Mouse (Mus musculus) ovary, postnatal 36 days (tissue): ENCODE data around the gene Uqcc2.

Experiments used
- DNase-seq: peaks from one replicate; pipeline ENCODE4 v3.0.0; 2022; ENCODE audit warnings: low spot score, mixed read lengths

Uqcc2 gene

GRCm38 (mm10) chr17:27133551-27134141 lies at the start of gene Uqcc2:
Gene Uqcc2, minus strand, starts transcription at chr17:27133916.
- DNase-seq, result peak; percentile 98

- DNase-seq, result no peak
Observed at GRCm38 (mm10) chr17:27182401-27182800, 48.7 kb upstream of the Uqcc2 start.

- DNase-seq, result peak; percentile 31
Observed at GRCm38 (mm10) chr17:27181666-27182065, 48.0 kb upstream of the Uqcc2 start.

GRCm38 (mm10) chr17:27179681-27180280 lies 46.1 kb upstream of the Uqcc2 start:
- DNase-seq, result no peak

- no peak for DNase-seq
Observed at GRCm38 (mm10) chr17:27178427-27179177, 44.9 kb upstream of the Uqcc2 start.

GRCm38 (mm10) chr17:27178019-27178418 lies 44.3 kb upstream of the Uqcc2 start:
- no peak for DNase-seq

- no peak for DNase-seq
Observed at GRCm38 (mm10) chr17:27176754-27177153, 43.0 kb upstream of the Uqcc2 start.

GRCm38 (mm10) chr17:27176287-27176686 lies 42.6 kb upstream of the Uqcc2 start:
- DNase-seq, result no peak

- no peak for DNase-seq
Observed at GRCm38 (mm10) chr17:27175196-27175874, 41.6 kb upstream of the Uqcc2 start.

GRCm38 (mm10) chr17:27173715-27174114 lies 40.0 kb upstream of the Uqcc2 start:
- no peak for DNase-seq

GRCm38 (mm10) chr17:27172459-27172858 lies 38.7 kb upstream of the Uqcc2 start:
- DNase-seq, result no peak

- DNase-seq, result no peak
Observed at GRCm38 (mm10) chr17:27171121-27171520, 37.4 kb upstream of the Uqcc2 start.

GRCm38 (mm10) chr17:27169952-27170695 lies 36.4 kb upstream of the Uqcc2 start:
- no peak for DNase-seq

- DNase-seq, result no peak
Observed at GRCm38 (mm10) chr17:27168569-27168968, 34.9 kb upstream of the Uqcc2 start.

- DNase-seq, result no peak
Observed at GRCm38 (mm10) chr17:27167545-27167944, 33.8 kb upstream of the Uqcc2 start, which contains the start of gene Ip6k3. Gene Ip6k3, minus strand, starts transcription at chr17:27167795.

- DNase-seq, result no peak
Observed at GRCm38 (mm10) chr17:27166901-27167300, 33.2 kb upstream of the Uqcc2 start.

- peak; percentile 36 for DNase-seq
Observed at GRCm38 (mm10) chr17:27165054-27165773, 31.5 kb upstream of the Uqcc2 start.

- DNase-seq, result no peak
Observed at GRCm38 (mm10) chr17:27160905-27161304, 27.2 kb upstream of the Uqcc2 start.

GRCm38 (mm10) chr17:27159169-27159568 lies 25.5 kb upstream of the Uqcc2 start:
- no peak for DNase-seq

GRCm38 (mm10) chr17:27158439-27158838 lies 24.7 kb upstream of the Uqcc2 start:
- no peak for DNase-seq

- DNase-seq, result no peak
Observed at GRCm38 (mm10) chr17:27155752-27156151, 22.0 kb upstream of the Uqcc2 start.
